Mouse (Mus musculus) embryonic facial prominence, embryonic 10.5 days (tissue): ENCODE data around the gene Mgat1. TPM values are rescaled to one million over a fixed set of nuclear protein-coding genes. Genes with fewer than 3 reads are reported as not detected.
"Not testable (repeated sequence)": the region's sequence is repeated elsewhere in the genome, so short reads cannot be mapped to it uniquely, and the experiment has no call there.

Source experiments
- DNase-seq: peaks from one replicate; pipeline ENCODE4 v3.0.0-alpha.2; 2017; ENCODE audit warnings: low spot score
- H3K27ac ChIP-seq: fragments of 300-500 bp; sonication (generic); replicated peaks from 2 replicates; pipeline ENCODE4 v1.5.1; 2016; ENCODE audit warnings: mild to moderate bottlenecking
- H3K27me3 ChIP-seq: fragments of 300-500 bp; sonication (generic); replicated peaks from 2 replicates; pipeline ENCODE4 v1.6.1; 2016; ENCODE audit warnings: low read depth, mild to moderate bottlenecking; ENCODE audit not compliant: poor library complexity, severe bottlenecking
- H3K36me3 ChIP-seq: fragments of 300-500 bp; sonication (generic); replicated peaks from 2 replicates; pipeline ENCODE4 v1.6.1; 2016; ENCODE audit warnings: mild to moderate bottlenecking, moderate library complexity
- H3K4me1 ChIP-seq: fragments of 300-500 bp; sonication (generic); 2 replicates; pipeline ENCODE4 v1.6.1; 2016
- H3K4me3 ChIP-seq: fragments of 300-500 bp; sonication (generic); 2 replicates; pipeline ENCODE4 v1.5.1; 2016; ENCODE audit warnings: mild to moderate bottlenecking, moderate library complexity
- H3K9me3 ChIP-seq: fragments of 300-500 bp; sonication (generic); 2 replicates; pipeline ENCODE4 v1.6.1; 2016; ENCODE audit warnings: mild to moderate bottlenecking
- WGBS: fragments of 180-500 bp; shearing (Covaris S2); methylation state at CpG from one replicate; pipeline ENCODE4 v1.1.7; 2016; 5-methylcytosine and 5-hydroxymethylcytosine counted together
- polyA plus RNA-seq: library from polyadenylated mRNA; unstranded; fragments of >200 nt; fragmentation: Nextera tagmentation; extraction: Ambion mirVana; gene quantifications from 2 replicates; pipeline ENCODE4 v1.2.1, GENCODE M21; 2016

The Mgat1 gene
- 34.8 and 40.3 TPM in 2 replicates for polyA plus RNA-seq

GRCm38 (mm10) chr11:49243727-49244594 is at the start of gene Mgat1:
Gene Mgat1 (plus strand): TSS chr11:49244191.
- peak within 1 kb of the TSS; percentile 91 for H3K27ac ChIP-seq
- under 1% methylated on average over 59 of the region's 60 CpGs for WGBS
- peaks cover 43% of the 10 kb centered on the region for H3K4me1 ChIP-seq
- H3K4me3 ChIP-seq = peak within 1 kb of the TSS; percentile 62
- H3K36me3 ChIP-seq = no peaks in the 10 kb centered on the region
- H3K27me3 ChIP-seq = no peaks in the 10 kb centered on the region
- H3K9me3 ChIP-seq = no peaks in the 10 kb centered on the region
- peak; percentile 98 for DNase-seq

GRCm38 (mm10) chr11:49194771-49195170 is 49.2 kb upstream of the Mgat1 start:
- not testable (repeated sequence) for H3K27ac ChIP-seq, H3K4me1 ChIP-seq
- 95% methylated on average over 9 of the region's 9 CpGs for WGBS

GRCm38 (mm10) chr11:49195819-49196322 is 48.1 kb upstream of the Mgat1 start:
- H3K4me1 ChIP-seq = no peaks in the 10 kb centered on the region
- H3K27ac ChIP-seq = no peak overlapping the region
- H3K27me3 ChIP-seq = no peaks in the 10 kb centered on the region
- no peaks in the 10 kb centered on the region for H3K9me3 ChIP-seq
- H3K36me3 ChIP-seq = no peaks in the 10 kb centered on the region
- no peak for DNase-seq
- no peak overlapping the region for H3K4me3 ChIP-seq
- WGBS = 91% methylated on average over 7 of the region's 7 CpGs

More at GRCm38 (mm10) chr11:49194771-49195170, 49.2 kb upstream of the Mgat1 start:
- H3K36me3 ChIP-seq, H3K4me3 ChIP-seq, H3K27me3 ChIP-seq, DNase-seq, H3K9me3 ChIP-seq: not testable (repeated sequence)

GRCm38 (mm10) chr11:49200666-49201065 is 43.3 kb upstream of the Mgat1 start:
- no peaks in the 10 kb centered on the region for H3K36me3 ChIP-seq
- H3K4me1 ChIP-seq = peaks cover 20% of the 10 kb centered on the region
- no peak for DNase-seq
- no peak overlapping the region for H3K4me3 ChIP-seq
- no peaks in the 10 kb centered on the region for H3K27me3 ChIP-seq
- no peak overlapping the region for H3K27ac ChIP-seq
- no peaks in the 10 kb centered on the region for H3K9me3 ChIP-seq

GRCm38 (mm10) chr11:49201142-49201541 is 42.8 kb upstream of the Mgat1 start:
- Histone ChIP-seq H3K4me3 (no peak overlapping the region), H3K4me1 (peaks cover 20% of the 10 kb centered on the region), H3K9me3 (no peaks in the 10 kb centered on the region), H3K27ac (no peak overlapping the region), H3K36me3 (peaks cover under 1% of the 10 kb centered on the region), H3K27me3 (no peaks in the 10 kb centered on the region)
- DNase-seq = no peak

GRCm38 (mm10) chr11:49202071-49202470 is 41.9 kb upstream of the Mgat1 start:
- peaks cover 10% of the 10 kb centered on the region for H3K36me3 ChIP-seq
- WGBS = 71% methylated on average over 2 of the region's 2 CpGs
- peak; percentile 10 for DNase-seq
- H3K9me3 ChIP-seq = no peaks in the 10 kb centered on the region
- peak overlapping the region; percentile 86 for H3K4me3 ChIP-seq
- H3K27me3 ChIP-seq = no peaks in the 10 kb centered on the region
- H3K4me1 ChIP-seq = peaks cover 20% of the 10 kb centered on the region
- H3K27ac ChIP-seq = peak overlapping the region; percentile 99

- H3K36me3 ChIP-seq = peaks cover 15% of the 10 kb centered on the region
- H3K27ac ChIP-seq = peak overlapping the region; percentile 99
- peak overlapping the region; percentile 86 for H3K4me3 ChIP-seq
- no peaks in the 10 kb centered on the region for H3K27me3 ChIP-seq
- H3K9me3 ChIP-seq = no peaks in the 10 kb centered on the region
- 9% methylated on average over 10 of the region's 10 CpGs for WGBS
- H3K4me1 ChIP-seq = peaks cover 20% of the 10 kb centered on the region
- DNase-seq = no peak
These were observed 41.4 kb upstream of the Mgat1 start for GRCm38 (mm10) chr11:49202523-49203061.

GRCm38 (mm10) chr11:49203129-49203768 is 40.7 kb upstream of the Mgat1 start, which contains the start of gene Zfp62:
Gene Zfp62 (plus strand): TSS chr11:49203292.
- peak; percentile 94 for DNase-seq
- Histone ChIP-seq H3K27ac (peak within 1 kb of the TSS; percentile 99), H3K4me1 (peaks cover 20% of the 10 kb centered on the region), H3K36me3 (peaks cover 20% of the 10 kb centered on the region), H3K27me3 (no peaks in the 10 kb centered on the region), H3K4me3 (peak within 1 kb of the TSS; percentile 86), H3K9me3 (no peaks in the 10 kb centered on the region)
- WGBS = under 1% methylated on average over 45 of the region's 47 CpGs

- no peaks in the 10 kb centered on the region for H3K9me3 ChIP-seq
- WGBS = under 1% methylated on average over 24 of the region's 24 CpGs
- H3K27me3 ChIP-seq = no peaks in the 10 kb centered on the region
- DNase-seq = peak; percentile 78
- H3K36me3 ChIP-seq = peaks cover 24% of the 10 kb centered on the region
- peaks cover 20% of the 10 kb centered on the region for H3K4me1 ChIP-seq
- peak overlapping the region; percentile 99 for H3K27ac ChIP-seq
- peak overlapping the region; percentile 86 for H3K4me3 ChIP-seq
These were observed 40.1 kb upstream of the Mgat1 start for GRCm38 (mm10) chr11:49203771-49204497.

- H3K27me3 ChIP-seq = no peaks in the 10 kb centered on the region
- no peak for DNase-seq
- H3K4me3 ChIP-seq = peak overlapping the region; percentile 86
- H3K27ac ChIP-seq = peak overlapping the region; percentile 99; the same call in 1 of the 2 replicates
- peaks cover 20% of the 10 kb centered on the region for H3K4me1 ChIP-seq
- 90% methylated on average over 6 of the region's 6 CpGs for WGBS
- H3K9me3 ChIP-seq = no peaks in the 10 kb centered on the region
- H3K36me3 ChIP-seq = peaks cover 34% of the 10 kb centered on the region
These were observed 38.9 kb upstream of the Mgat1 start for GRCm38 (mm10) chr11:49205080-49205590.

GRCm38 (mm10) chr11:49207495-49207894 is 36.5 kb upstream of the Mgat1 start:
- Histone ChIP-seq H3K9me3 (no peaks in the 10 kb centered on the region), H3K27ac (no peak overlapping the region), H3K36me3 (peaks cover 49% of the 10 kb centered on the region), H3K4me3 (no peak overlapping the region), H3K4me1 (peaks cover 13% of the 10 kb centered on the region), H3K27me3 (no peaks in the 10 kb centered on the region)
- 96% methylated on average over 1 of the region's 1 CpGs for WGBS
- no peak for DNase-seq

- H3K9me3 ChIP-seq = no peaks in the 10 kb centered on the region
- H3K27ac ChIP-seq = no peak overlapping the region
- H3K4me3 ChIP-seq = no peak overlapping the region
- H3K36me3 ChIP-seq = peaks cover 85% of the 10 kb centered on the region
- no peak for DNase-seq
- no peaks in the 10 kb centered on the region for H3K27me3 ChIP-seq
- no peaks in the 10 kb centered on the region for H3K4me1 ChIP-seq
These were observed 31.4 kb upstream of the Mgat1 start for GRCm38 (mm10) chr11:49212577-49212976.
